Mouse (Mus musculus): ENCODE measurements around the gene Vmn2r29. TPM values are rescaled to one million over a fixed set of nuclear protein-coding genes. Genes with fewer than 3 reads are reported as not detected.
"Not testable (repeated sequence)": the region's sequence is repeated elsewhere in the genome, so short reads cannot be mapped to it uniquely, and the experiment has no call there.

Gene Vmn2r29
- 1 to 10 TPM; 2.0 to 2.2 TPM for total RNA-seq (2021)

DNA sequence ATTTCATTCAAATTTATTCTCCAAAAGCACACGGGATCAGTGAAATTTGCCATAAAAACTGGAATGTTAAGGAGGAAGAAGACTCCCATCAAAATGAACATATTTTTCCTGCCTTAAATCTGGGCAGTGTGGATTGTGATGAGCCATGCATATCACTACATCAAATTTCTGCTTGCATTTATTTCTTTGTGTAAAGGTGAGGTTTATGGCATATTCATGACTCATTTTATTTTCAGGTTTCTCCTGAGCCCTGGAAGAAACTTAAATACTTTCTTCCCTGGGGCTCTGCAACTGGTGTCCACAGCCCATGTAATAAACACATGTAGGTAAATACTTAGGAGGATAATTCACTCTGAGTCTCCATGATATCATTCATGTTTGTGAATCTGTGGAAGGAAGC is at the start of gene Vmn2r29:
Gene Vmn2r29 (minus strand): TSS at position 101 of the 400 bp plus-strand sequence.
- DNase-seq; intact Hi-C loops (cut with DNase I): not testable (repeated sequence)

GRCm38 (mm10) chr7:7295595-7295994 is 48.5 kb upstream of the Vmn2r29 start:
- intact Hi-C loops (cut with DNase I) = loop anchor here (5.0 kb wide), 1 partner anchor 863 kb away; no protein-coding TSS in a partner anchor
- no peak for DNase-seq

GRCm38 (mm10) chr7:7281383-7281782 is 34.3 kb upstream of the Vmn2r29 start:
- no peak for DNase-seq
- intact Hi-C loops (cut with DNase I) = no loop called here

- peak; percentile 89 for DNase-seq
- intact Hi-C loops (cut with DNase I) = loop anchor here (5.0 kb wide), 1 partner anchor 846 kb away; no protein-coding TSS in a partner anchor
Observed at GRCm38 (mm10) chr7:7277966-7278567, 30.9 kb upstream of the Vmn2r29 start, which contains the start of gene Gm45844. Gene Gm45844 (minus strand): TSS chr7:7278289.

DNA sequence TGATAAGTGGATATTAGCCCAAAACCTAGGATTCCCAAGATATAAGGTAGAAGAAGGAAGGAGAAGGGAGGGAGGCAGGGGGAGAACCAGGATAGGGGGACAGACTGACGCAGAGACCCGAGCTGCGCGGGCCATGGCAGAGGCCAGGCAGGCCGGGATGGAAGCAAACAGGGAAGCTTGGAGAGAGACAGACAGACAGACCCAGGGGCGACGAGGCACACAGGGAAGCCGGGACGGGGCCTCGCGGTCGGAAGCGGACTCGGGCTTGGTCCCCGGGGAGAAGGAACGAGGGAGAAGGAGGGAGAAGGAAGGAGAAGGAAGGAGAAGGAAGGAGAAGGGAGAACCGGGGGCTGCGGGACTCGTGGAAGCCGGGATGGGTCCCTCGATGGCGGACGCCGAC is 30.4 kb upstream of the Vmn2r29 start:
- intact Hi-C loops (cut with DNase I) = loop anchor here (5.0 kb wide), 1 partner anchor 845 kb away; no protein-coding TSS in a partner anchor
- DNase-seq = peak; percentile 67

GRCm38 (mm10) chr7:7209313-7210151 is 37.6 kb downstream of the Vmn2r29 start, which contains the start of gene Zfp772:
Gene Zfp772 (minus strand): TSS chr7:7209998.
- intact Hi-C loops (cut with DNase I) = not testable (repeated sequence)

DNA sequence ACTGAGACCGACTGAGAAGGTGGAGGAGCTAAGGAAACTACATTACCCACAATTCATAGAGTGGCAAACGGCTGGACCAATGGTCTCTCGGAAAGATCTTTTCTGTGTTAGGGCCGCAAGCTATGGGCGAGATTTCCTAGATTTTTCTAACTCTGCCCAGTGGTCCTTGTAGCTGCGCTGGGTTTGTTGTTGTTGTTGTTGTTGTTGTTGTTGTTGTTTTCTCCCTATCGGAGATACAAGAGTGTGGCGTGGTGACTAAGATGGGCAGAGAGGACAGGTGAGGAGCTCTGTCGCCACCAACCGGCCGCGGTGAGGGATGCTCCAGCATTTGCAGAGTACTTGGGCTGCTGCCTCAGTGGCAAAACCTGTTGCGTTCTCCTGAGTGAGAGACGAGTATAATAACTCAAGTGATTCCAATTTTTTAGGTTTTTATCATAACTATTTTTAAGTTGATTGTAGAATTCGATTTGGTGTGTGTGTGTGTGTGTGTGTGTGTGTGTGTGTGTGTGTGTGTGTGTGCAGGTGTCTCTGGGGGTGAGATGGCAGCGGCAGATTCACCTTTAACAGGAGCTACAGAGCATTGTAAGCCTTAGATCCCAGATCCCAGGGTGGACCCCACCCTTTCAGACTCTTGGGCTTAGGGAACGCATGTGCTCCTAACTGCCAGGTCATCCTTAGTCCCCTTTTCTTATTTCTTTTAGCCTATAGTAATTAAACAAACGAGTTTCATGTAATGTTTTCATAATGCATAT is 58.8 kb downstream of the Vmn2r29 start:
- intact Hi-C loops (cut with DNase I) = no loop called here
- DNase-seq = peak; percentile 74

More at GRCm38 (mm10) chr7:7209313-7210151, 37.6 kb downstream of the Vmn2r29 start, which contains the start of gene Zfp772:
- peak; percentile 10 for DNase-seq

DNA sequence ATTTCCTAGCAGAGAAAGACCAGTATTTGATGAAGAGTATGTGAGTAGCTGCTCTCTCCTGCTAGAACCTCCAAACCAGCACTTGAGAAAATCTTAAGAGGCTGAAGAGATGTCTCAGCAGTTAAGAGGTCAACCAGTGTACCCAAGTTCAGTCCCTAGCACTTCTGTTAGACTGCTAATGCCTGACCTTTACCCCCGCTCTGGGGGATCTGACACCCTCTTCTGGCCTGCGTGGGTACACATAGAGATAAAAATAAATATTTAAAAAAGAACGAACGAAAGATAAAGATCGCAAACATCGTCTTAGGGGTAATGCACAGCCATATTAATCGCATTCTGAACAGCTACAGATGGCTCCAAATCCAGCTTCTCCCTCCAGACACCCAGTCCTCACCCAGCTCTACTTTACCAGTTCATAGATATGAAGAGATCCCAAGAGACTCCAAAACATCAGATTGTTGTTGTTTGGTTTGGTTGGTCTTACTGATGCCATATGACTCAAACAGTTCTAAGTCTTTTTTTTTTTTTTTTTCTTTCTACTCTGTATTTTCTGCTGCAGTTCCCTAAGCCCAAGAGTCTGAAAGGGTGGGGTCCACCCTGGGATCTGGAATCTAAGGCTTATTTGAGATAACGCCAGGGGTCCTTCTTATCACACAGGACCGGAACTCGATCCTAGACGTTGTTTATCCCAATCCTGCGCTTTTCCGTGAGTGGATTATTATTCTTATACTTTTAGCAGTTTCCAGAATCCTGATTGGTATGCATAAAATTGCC is 59.5 kb downstream of the Vmn2r29 start:
- intact Hi-C loops (cut with DNase I) = no loop called here
- no peak for DNase-seq

DNA sequence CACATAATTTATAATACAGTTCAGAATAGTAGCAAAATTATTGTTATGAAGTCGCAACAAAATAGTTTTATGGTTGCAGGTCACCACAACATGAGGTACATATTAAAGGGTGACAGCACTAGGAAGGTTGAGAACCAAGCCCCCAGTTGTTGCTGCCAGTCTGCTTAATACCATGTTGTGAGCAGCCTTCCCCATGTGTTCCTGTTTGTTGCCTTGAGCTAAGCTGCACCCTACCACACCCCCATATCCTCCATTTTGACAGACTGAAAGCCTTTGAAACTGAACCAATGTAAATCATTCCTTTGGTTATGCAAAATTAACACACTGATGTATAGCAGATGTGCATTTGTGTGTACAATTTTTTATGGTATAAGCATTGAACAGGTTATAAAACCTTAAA is 61.2 kb downstream of the Vmn2r29 start:
- no peak for DNase-seq
- intact Hi-C loops (cut with DNase I) = no loop called here

Other genes starting within 250 kb of the Vmn2r29 start
- 10 to 100 TPM; 12.3 to 14.3 TPM for gene Zfp954, start 125.8 kb downstream of the Vmn2r29 start, total RNA-seq (2021)
- 1 to 10 TPM; 5.1 TPM for gene Zfp773, start 110.6 kb downstream of the Vmn2r29 start, total RNA-seq (2021)
- 1 to 10 TPM; 6.4 to 6.5 TPM for gene Zfp418, start 76.0 kb downstream of the Vmn2r29 start, total RNA-seq (2021)
- 1 to 10 TPM; 5.9 to 8.4 TPM for gene Zfp772, start 37.3 kb downstream of the Vmn2r29 start, total RNA-seq (2021)
- gene Gm45844, start 31.0 kb upstream of the Vmn2r29 start, total RNA-seq (2021) = 10 to 100 TPM in 1 of 2 experiments, 1 to 10 TPM in 1; 6.8 to 13.2 TPM
- 100 to 1,000 TPM; 178 to 182 TPM for gene Clcn4, start 53.5 kb upstream of the Vmn2r29 start, total RNA-seq (2021)
- gene Vmn2r30, start 90.3 kb upstream of the Vmn2r29 start, total RNA-seq (2021) = under 1 TPM in 1 of 2 experiments, not detected in 1; 0.08 TPM
- gene Gm45783, start 127.2 kb upstream of the Vmn2r29 start, total RNA-seq (2021) = not detected
- not detected for gene Vmn2r31, start 152.4 kb upstream of the Vmn2r29 start, total RNA-seq (2021)
- not detected for gene Vmn2r32, start 232.7 kb upstream of the Vmn2r29 start, total RNA-seq (2021)